Mouse (Mus musculus): Measurements from ENCODE around the gene Dhh. TPM values are rescaled to one million over a fixed set of nuclear protein-coding genes. Genes with fewer than 3 reads are reported as not detected.
A peak's percentile ranks its signal among the peaks of the same experiment; 100 is the strongest.

Gene Dhh
- polyA plus RNA-seq, 1 experiment: 2.1 TPM

- DNase-seq (ENCODE audit: low read depth): peak; percentile 86
Observed at GRCm38 (mm10) chr15:98871916-98872888, 26.1 kb downstream of the Dhh start.

- no peak for DNase-seq (ENCODE audit: low read depth)
Observed at GRCm38 (mm10) chr15:98871070-98871915, 27.0 kb downstream of the Dhh start, which contains the start of gene Kmt2d. Kmt2d (minus strand) TSS chr15:98871204.

GRCm38 (mm10) chr15:98870179-98871069, 27.9 kb downstream of the Dhh start:
- no peak for DNase-seq (ENCODE audit: low read depth)

- no peak for DNase-seq (ENCODE audit: low read depth)
Observed at GRCm38 (mm10) chr15:98869342-98870178, 28.8 kb downstream of the Dhh start.

GRCm38 (mm10) chr15:98868346-98869063, 29.8 kb downstream of the Dhh start:
- no peak for DNase-seq (ENCODE audit: low read depth)

GRCm38 (mm10) chr15:98867321-98867720, 31.0 kb downstream of the Dhh start:
- no peak for DNase-seq (ENCODE audit: low read depth)

GRCm38 (mm10) chr15:98866501-98866900, 31.8 kb downstream of the Dhh start:
- DNase-seq (ENCODE audit: low read depth): no peak

- no peak for DNase-seq (ENCODE audit: low read depth)
Observed at GRCm38 (mm10) chr15:98865771-98866170, 32.6 kb downstream of the Dhh start.

GRCm38 (mm10) chr15:98864951-98865350, 33.4 kb downstream of the Dhh start:
- no peak for DNase-seq (ENCODE audit: low read depth)

GRCm38 (mm10) chr15:98863451-98863958, 34.8 kb downstream of the Dhh start:
- DNase-seq (ENCODE audit: low read depth): no peak

GRCm38 (mm10) chr15:98861701-98862410, 36.5 kb downstream of the Dhh start:
- DNase-seq (ENCODE audit: low read depth): no peak

- no peak for DNase-seq (ENCODE audit: low read depth)
Observed at GRCm38 (mm10) chr15:98860921-98861320, 37.4 kb downstream of the Dhh start.

- no peak for DNase-seq (ENCODE audit: low read depth)
Observed at GRCm38 (mm10) chr15:98859319-98860043, 38.9 kb downstream of the Dhh start.

- DNase-seq (ENCODE audit: low read depth): no peak
Observed at GRCm38 (mm10) chr15:98854214-98854613, 44.1 kb downstream of the Dhh start.

GRCm38 (mm10) chr15:98853161-98853937, 45.0 kb downstream of the Dhh start:
- no peak for DNase-seq (ENCODE audit: low read depth)

- DNase-seq (ENCODE audit: low read depth): no peak
Observed at GRCm38 (mm10) chr15:98852733-98853132, 45.6 kb downstream of the Dhh start.

- DNase-seq (ENCODE audit: low read depth): no peak
Observed at GRCm38 (mm10) chr15:98852071-98852470, 46.3 kb downstream of the Dhh start.

All from gonadal fat pad, adult 2 months (tissue).